In the genomic region with DNA sequence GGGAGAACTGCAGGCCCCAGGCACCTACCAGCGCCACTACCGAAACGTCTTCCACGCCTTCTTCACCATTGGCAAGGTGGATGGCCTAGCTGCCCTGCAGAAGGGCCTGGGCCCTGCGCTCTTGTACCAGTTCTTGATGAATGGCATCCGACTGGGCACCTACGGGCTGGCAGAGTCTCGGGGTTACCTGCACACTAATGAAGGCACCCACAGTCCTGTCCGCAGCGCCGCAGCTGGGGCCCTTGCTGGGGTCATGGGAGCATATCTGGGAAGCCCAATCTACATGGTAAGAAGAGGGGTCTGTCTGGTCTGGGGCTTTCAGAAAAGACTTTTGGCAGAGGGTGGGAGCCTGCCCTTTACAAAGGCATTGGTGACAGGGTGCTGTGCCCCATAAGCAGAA, we compare ENCODE assay signal across 12 mouse cellular contexts. TPM values are rescaled to one million over a fixed set of nuclear protein-coding genes. Genes with fewer than 3 reads are reported as not detected.
DNase-seq lines count a peak whose midpoint lies in the region; ATAC-seq and TF ChIP-seq lines count a peak whose summit lies in the region.
"Had no signal": no experiment of that assay in that cellular context is flagged by ENCODE, and none has a peak within 500 bp of the region (broad histone marks: within the 10 kb centered on the region; RNA-seq: fewer than 3 reads in every experiment).

No protein-coding gene starts in this region.

- H3K79me2 ChIP-seq in myocyte (ENCODE audit: control insufficient read depth, insufficient read depth) = no peaks in the 10 kb centered on the region

- no peaks in the 10 kb centered on the region for H3K36me3 ChIP-seq in embryonic facial prominence, embryonic 12.5 days
- H3K36me3 ChIP-seq in hindbrain, postnatal 0 days (ENCODE audit: insufficient read depth, low read length) = no peaks in the 10 kb centered on the region
- H3K36me3 ChIP-seq in myocyte (ENCODE audit: control insufficient read depth, insufficient read depth) = no peaks in the 10 kb centered on the region
- H3K36me3 ChIP-seq: midbrain, embryonic 12.5 days had no signal

- no peaks in the 10 kb centered on the region for H3K27me3 ChIP-seq in embryonic facial prominence, embryonic 12.5 days
- no peaks in the 10 kb centered on the region for H3K27me3 ChIP-seq in hindbrain, postnatal 0 days (ENCODE audit: insufficient read depth, low read length)
- no peaks in the 10 kb centered on the region for H3K27me3 ChIP-seq in myocyte (ENCODE audit: control insufficient read depth, insufficient read depth, insufficient read length)

- H3K9ac ChIP-seq in embryonic facial prominence, embryonic 12.5 days = no peak overlapping the region
- H3K9ac ChIP-seq in hindbrain, postnatal 0 days (replicated peaks; ENCODE audit: low read length) = no peak overlapping the region

- TF ChIP-seq POLR2A in myocyte (IDR thresholded peaks at IDR 0.05; ENCODE audit: insufficient read length, low read depth) = no peak

- peak overlapping the region; percentile 71 for H3K4me3 ChIP-seq in layer of hippocampus, adult 2 months
- peak overlapping the region; percentile 53; the same call in 1 of the 2 replicates for H3K4me3 ChIP-seq in embryonic facial prominence, embryonic 12.5 days
- no peak overlapping the region; the same call in 1 of the 2 replicates for H3K4me3 ChIP-seq in hindbrain, postnatal 0 days (ENCODE audit: low read length)
- H3K4me3 ChIP-seq in myocyte = peak overlapping the region; percentile 31

- DNase-seq in layer of hippocampus, adult 2 months (ENCODE audit: low spot score in 2 of 2) = no peak
- DNase-seq in layer of hippocampus, postnatal 36 days = no peak
- no peak for DNase-seq in hindbrain, postnatal 0 days (ENCODE audit: low spot score)
- no peak for DNase-seq in ovary, postnatal 10 days (ENCODE audit: low spot score)
- no peak for DNase-seq in heart, adult 18-20 months
- DNase-seq in right cerebral cortex, adult 18-20 months = no peak
- DNase-seq: adrenal gland, postnatal 14 days; cerebellum, postnatal 14 days had no signal

- H3K9me3 ChIP-seq in embryonic facial prominence, embryonic 12.5 days = no peaks in the 10 kb centered on the region
- no peaks in the 10 kb centered on the region for H3K9me3 ChIP-seq in hindbrain, postnatal 0 days (ENCODE audit: low read length)
- H3K9me3 ChIP-seq: midbrain, embryonic 12.5 days had no signal

- TF ChIP-seq CTCF in layer of hippocampus, adult 2 months (conservative IDR thresholded peaks at IDR 0.05) = no peak
- no peak for TF ChIP-seq CTCF in hindbrain, postnatal 0 days (IDR thresholded peaks at IDR 0.05; ENCODE audit: low read depth)

- H3ac ChIP-seq in myocyte (ENCODE audit: control insufficient read depth, insufficient read length) = no peak overlapping the region

- whole genome bisulfite sequencing in embryonic facial prominence, embryonic 12.5 days = 87% methylated on average over 11 of the region's 11 CpGs
- WGBS in hindbrain, postnatal 0 days = 86% methylated on average over 11 of the region's 11 CpGs

- ATAC-seq in embryonic facial prominence, embryonic 12.5 days (ENCODE audit: insufficient number of reproducible peaks, insufficient read depth, low FRiP score, low TSS enrichment) = no peak
- no peak for ATAC-seq in hindbrain, postnatal 0 days

- H3K4me1 ChIP-seq in embryonic facial prominence, embryonic 12.5 days = peaks cover 14% of the 10 kb centered on the region
- no peaks in the 10 kb centered on the region for H3K4me1 ChIP-seq in hindbrain, postnatal 0 days (ENCODE audit: insufficient read depth, low read length)

- H3K4me2 ChIP-seq in embryonic facial prominence, embryonic 12.5 days (replicated peaks) = peak overlapping the region; percentile 91; the same call in 1 of the 2 replicates
- peak overlapping the region; percentile 92 for H3K4me2 ChIP-seq in hindbrain, postnatal 0 days (ENCODE audit: low read depth, low read length)
- H3K4me2 ChIP-seq in myocyte (ENCODE audit: low read depth) = peak overlapping the region; percentile 83

- H3K27ac ChIP-seq in layer of hippocampus, adult 2 months = no peak overlapping the region; the same call in 1 of the 2 replicates
- H3K27ac ChIP-seq in embryonic facial prominence, embryonic 12.5 days = no peak overlapping the region
- no peak overlapping the region for H3K27ac ChIP-seq in hindbrain, postnatal 0 days
- H3K27ac ChIP-seq: midbrain, embryonic 12.5 days had no signal

TF ChIP-seq in myocyte, 11 proteins besides CTCF, POLR2A, EP300 and RAD21:
- TF ChIP-seq CEBPB (IDR thresholded peaks at IDR 0.05; ENCODE audit: insufficient read depth, poor library complexity, severe bottlenecking) = no peak
- TF ChIP-seq MAX (IDR thresholded peaks at IDR 0.05; ENCODE audit: low read depth) = no peak
- no peak for TF ChIP-seq TCF3 (IDR thresholded peaks at IDR 0.05; ENCODE audit: insufficient read length, low read depth)
- no peak for TF ChIP-seq TCF12 (IDR thresholded peaks at IDR 0.05; ENCODE audit: insufficient read depth, poor library complexity, severe bottlenecking)
- no peak for TF ChIP-seq POLR2AphosphoS2 (IDR thresholded peaks at IDR 0.05; ENCODE audit: insufficient read length, low read depth)
- no peak for TF ChIP-seq SRF (IDR thresholded peaks at IDR 0.05; ENCODE audit: control insufficient read depth, insufficient read length, low read depth)

RNA-seq across cellular contexts. Expression of a gene that starts 0.8 kb away (rescaled TPM):
- total RNA-seq in layer of hippocampus, adult 2 months (2021) = 1 to 10 TPM; 5.8 to 6.2 TPM
- 1 to 10 TPM; 5.3 to 5.6 TPM for total RNA-seq in layer of hippocampus, postnatal 36 days (2021)
- 2.6 and 4.1 TPM in 2 replicates for polyA plus RNA-seq in embryonic facial prominence, embryonic 12.5 days (2016; fragmentation: Nextera tagmentation; extraction: Ambion mirVana)
- total RNA-seq in hindbrain, postnatal 0 days (2014; rRNA removed) = 1.6 and 2.0 TPM in 2 replicates
- polyA plus RNA-seq in hindbrain, postnatal 0 days (2015; fragmentation: Nextera tagmentation; extraction: Ambion mirVana) = 2.3 TPM in 2 replicates
- polyA plus RNA-seq in myocyte (2012; fragmentation: generic; extraction: Trizol) = 2.3 TPM
- total RNA-seq in heart, adult 18-20 months (2021) = 1 to 10 TPM; 4.8 to 9.3 TPM

RNA-seq across cellular contexts. Expression of a gene that starts 6.2 kb away (rescaled TPM):
- 10 to 100 TPM; 16.8 to 20.7 TPM for total RNA-seq in layer of hippocampus, adult 2 months (2021)
- total RNA-seq in layer of hippocampus, postnatal 36 days (2021) = 10 to 100 TPM; 17.6 to 19.7 TPM
- polyA plus RNA-seq in embryonic facial prominence, embryonic 12.5 days (2016; fragmentation: Nextera tagmentation; extraction: Ambion mirVana) = 59.3 and 64.2 TPM in 2 replicates
- total RNA-seq in hindbrain, postnatal 0 days (2014; rRNA removed) = 40.4 and 51.6 TPM in 2 replicates
- 31.2 and 34.6 TPM in 2 replicates for polyA plus RNA-seq in hindbrain, postnatal 0 days (2015; fragmentation: Nextera tagmentation; extraction: Ambion mirVana)
- polyA plus RNA-seq in myocyte (2012; fragmentation: generic; extraction: Trizol) = 56.4 TPM
- total RNA-seq in heart, adult 18-20 months (2021) = 100 to 1,000 TPM in 1 of 2 experiments, 10 to 100 TPM in 1; 87.5 to 102 TPM

RNA-seq across cellular contexts. Expression of a gene that starts 11.5 kb away (rescaled TPM):
- total RNA-seq in layer of hippocampus, adult 2 months (2021) = 1 to 10 TPM; 9.5 to 9.7 TPM
- 10 to 100 TPM in 1 of 2 experiments, 1 to 10 TPM in 1; 7.4 to 10.5 TPM for total RNA-seq in layer of hippocampus, postnatal 36 days (2021)
- 8.1 and 8.5 TPM in 2 replicates for polyA plus RNA-seq in embryonic facial prominence, embryonic 12.5 days (2016; fragmentation: Nextera tagmentation; extraction: Ambion mirVana)
- total RNA-seq in hindbrain, postnatal 0 days (2014; rRNA removed) = 21.2 and 45.2 TPM in 2 replicates
- 25.7 and 27.5 TPM in 2 replicates for polyA plus RNA-seq in hindbrain, postnatal 0 days (2015; fragmentation: Nextera tagmentation; extraction: Ambion mirVana)
- polyA plus RNA-seq in myocyte (2012; fragmentation: generic; extraction: Trizol) = 0.49 TPM
- 10 to 100 TPM; 20.6 to 23.5 TPM for total RNA-seq in heart, adult 18-20 months (2021)

RNA-seq across cellular contexts. Expression of a gene that starts 39.5 kb away (rescaled TPM):
- total RNA-seq in layer of hippocampus, adult 2 months (2021) = 10 to 100 TPM; 27.5 to 27.8 TPM
- total RNA-seq in layer of hippocampus, postnatal 36 days (2021) = 10 to 100 TPM; 22.8 to 28.9 TPM
- polyA plus RNA-seq in embryonic facial prominence, embryonic 12.5 days (2016; fragmentation: Nextera tagmentation; extraction: Ambion mirVana) = 44.0 and 44.3 TPM in 2 replicates
- total RNA-seq in hindbrain, postnatal 0 days (2014; rRNA removed) = 31.3 and 35.2 TPM in 2 replicates
- 14.7 and 17.8 TPM in 2 replicates for polyA plus RNA-seq in hindbrain, postnatal 0 days (2015; fragmentation: Nextera tagmentation; extraction: Ambion mirVana)
- polyA plus RNA-seq in myocyte (2012; fragmentation: generic; extraction: Trizol) = 9.1 TPM
- 1 to 10 TPM; 5.4 to 6.2 TPM for total RNA-seq in heart, adult 18-20 months (2021)

RNA-seq across cellular contexts. Expression of a gene that starts 41.9 kb away (rescaled TPM):
- not detected for total RNA-seq in layer of hippocampus, adult 2 months (2021)
- not detected for total RNA-seq in layer of hippocampus, postnatal 36 days (2021)
- polyA plus RNA-seq in embryonic facial prominence, embryonic 12.5 days (2016; fragmentation: Nextera tagmentation; extraction: Ambion mirVana) = not detected in 2 replicates
- total RNA-seq in hindbrain, postnatal 0 days (2014; rRNA removed) = 1.3 TPM in 1 of 2 replicates, not detected in the other
- 0.58 and 0.88 TPM in 2 replicates for polyA plus RNA-seq in hindbrain, postnatal 0 days (2015; fragmentation: Nextera tagmentation; extraction: Ambion mirVana)
- not detected for polyA plus RNA-seq in myocyte (2012; fragmentation: generic; extraction: Trizol)
- total RNA-seq in heart, adult 18-20 months (2021) = not detected
- polyA plus RNA-seq: heart, postnatal 0 days had no signal
